Mouse (Mus musculus): ENCODE results near the gene Zbtb9.
"Not testable (repeated sequence)": the region's sequence is repeated elsewhere in the genome, so short reads cannot be mapped to it uniquely, and the experiment has no call there.

The Zbtb9 gene

DNA sequence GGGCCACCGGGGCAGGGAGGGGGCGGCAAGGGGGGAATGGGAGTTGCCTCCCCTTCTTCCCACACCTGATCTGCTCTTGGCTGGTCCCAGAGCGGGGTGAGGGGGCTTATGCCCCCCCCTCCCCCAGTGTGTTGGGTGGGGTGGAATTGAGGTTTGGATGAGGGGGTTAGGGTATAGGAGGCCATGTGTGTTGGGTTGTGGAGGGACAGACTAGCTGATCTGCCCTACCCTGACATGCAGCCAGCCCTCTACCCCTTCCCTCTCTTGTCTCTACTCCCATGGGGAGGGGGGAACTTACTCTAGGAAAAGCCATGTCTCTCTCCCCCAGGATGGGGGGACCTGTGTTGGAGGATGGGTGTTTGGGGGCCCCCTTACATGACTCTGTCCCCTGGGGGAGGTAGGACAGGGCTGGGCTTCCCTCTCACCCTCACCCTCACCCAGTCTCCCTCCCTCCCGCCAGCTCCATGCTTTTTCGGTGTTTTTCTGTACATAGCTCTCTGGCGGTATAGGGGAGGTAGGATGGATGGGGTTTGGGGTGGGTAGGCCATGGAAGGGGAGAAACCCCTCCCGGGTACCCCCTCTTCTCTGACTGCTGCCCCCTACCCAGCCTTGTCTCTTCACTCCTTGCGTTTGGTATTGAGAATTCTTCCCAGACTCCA is 1.6 kb upstream of the Zbtb9 start:
- no peak for DNase-seq (ENCODE audit: low spot score in 2 of 2)

DNA sequence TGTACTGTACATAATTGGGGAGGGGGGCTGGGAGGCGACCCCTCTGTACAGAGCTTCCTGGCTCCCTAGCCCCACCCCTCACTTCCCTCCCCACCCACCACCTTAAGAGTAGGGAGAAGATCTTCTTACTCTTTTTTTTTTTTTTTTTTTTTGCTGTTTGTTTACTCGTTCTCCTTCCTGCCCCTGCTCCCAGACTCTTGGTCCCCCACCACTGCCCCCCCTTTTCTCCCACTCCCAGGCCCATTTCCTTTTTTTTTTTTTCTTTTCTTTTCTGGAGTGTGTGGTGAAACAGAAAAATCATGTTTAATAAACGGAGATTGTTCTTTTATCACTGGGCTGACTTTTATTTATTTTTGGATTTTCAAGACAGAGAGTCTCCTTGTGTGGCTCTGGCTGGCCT is 860 bp upstream of the Zbtb9 start:
- DNase-seq (ENCODE audit: low spot score in 2 of 2), result no peak

DNA sequence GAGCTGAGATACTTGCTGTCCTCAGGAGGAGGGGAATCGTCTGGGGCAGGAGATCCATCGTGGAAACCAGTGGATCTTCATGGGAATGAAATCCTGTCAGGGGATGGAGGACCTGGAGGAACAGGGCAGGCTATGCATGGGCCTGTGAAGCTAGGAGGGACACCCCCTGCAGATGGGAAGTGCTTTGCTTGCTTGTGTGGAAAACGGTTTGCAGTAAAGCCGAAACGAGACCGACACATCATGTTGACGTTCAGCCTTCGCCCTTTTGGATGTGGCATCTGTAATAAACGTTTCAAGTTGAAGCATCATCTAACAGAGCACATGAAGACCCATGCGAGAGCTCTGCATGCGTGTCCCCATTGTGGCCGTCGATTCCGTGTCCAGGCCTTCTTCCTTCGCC is 1.6 kb downstream of the Zbtb9 start:
- DNase-seq (ENCODE audit: low spot score in 2 of 2), result no peak

DNA sequence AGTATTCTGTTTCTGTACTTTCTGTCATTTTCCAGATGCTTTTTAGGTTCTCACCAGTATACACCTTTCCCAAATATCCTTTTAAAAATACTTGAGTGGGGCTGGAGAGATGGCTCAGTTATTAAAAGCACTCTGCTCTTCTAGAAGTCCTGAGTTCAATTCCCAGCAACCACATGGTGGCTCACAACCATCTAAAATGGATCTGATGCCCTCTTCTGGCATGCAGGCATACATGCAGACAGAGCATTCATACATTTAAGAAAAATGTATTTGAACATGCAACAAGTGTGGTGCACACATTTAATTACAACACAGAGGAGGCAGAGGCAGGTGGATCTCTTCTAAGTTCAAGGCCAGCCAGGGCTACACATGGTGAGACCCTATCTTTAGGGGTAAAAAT is 2.4 kb downstream of the Zbtb9 start:
- no peak for DNase-seq (ENCODE audit: low spot score in 2 of 2)

DNA sequence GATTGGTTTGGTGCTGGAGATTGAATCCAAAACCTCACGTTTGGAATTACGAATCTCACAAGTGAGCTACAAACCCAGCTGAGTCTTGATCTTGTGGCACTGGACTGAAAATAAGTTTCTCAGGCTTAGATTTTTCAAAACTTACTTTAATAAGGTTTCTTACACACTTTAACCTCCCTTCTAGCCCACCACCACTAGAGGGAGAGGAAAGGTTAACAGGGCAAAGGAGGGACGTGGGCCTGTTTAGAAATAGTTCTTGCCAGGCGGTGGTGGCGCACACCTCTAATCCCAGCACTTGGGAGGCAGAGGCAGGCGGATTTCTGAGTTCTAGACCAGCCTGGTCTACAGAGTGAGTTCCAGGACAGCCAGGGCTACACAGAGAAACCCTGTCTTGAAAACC is 4.4 kb downstream of the Zbtb9 start:
- not testable (repeated sequence) for DNase-seq (ENCODE audit: low spot score in 2 of 2)

DNA sequence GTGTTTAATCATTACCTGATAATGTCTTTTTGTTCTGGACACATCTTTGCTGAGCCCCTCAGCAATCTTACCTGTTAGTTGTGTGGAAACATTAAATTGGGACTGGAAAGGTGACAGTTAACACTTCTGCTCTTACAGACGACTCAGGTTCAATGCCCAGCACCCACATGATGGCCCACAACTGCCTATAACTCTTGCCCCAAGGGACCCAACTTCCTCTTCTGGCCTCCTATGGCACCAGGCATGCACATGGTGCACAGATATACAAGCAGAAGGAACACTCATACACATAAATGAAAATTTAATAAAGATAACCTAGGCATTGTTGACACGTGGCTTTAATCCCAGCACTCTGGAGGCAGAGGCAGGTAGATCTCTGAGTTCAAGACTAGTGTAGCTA is 6.5 kb downstream of the Zbtb9 start:
- peak in 1 of 2 experiments; percentile 46 for DNase-seq (ENCODE audit: low spot score in 2 of 2)

DNA sequence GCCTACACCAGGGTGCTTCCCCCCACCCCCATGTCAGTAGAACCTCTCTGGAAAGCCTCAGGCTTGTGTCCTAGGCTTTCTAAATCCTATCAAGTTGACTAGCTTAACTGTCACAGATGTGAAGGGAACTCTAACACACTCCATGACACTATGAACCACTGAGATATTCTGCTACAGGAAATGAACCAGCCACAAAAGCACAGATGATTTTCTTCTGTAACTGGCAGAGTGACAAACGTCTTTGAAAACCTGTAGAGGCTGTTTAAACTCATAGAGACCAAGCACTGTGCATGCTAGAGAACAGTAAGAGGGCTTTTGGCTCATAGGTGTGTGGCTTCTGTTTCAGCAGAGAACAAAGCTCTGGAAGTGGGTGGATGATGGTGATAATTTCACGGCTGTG is 8.1 kb downstream of the Zbtb9 start:
- no peak for DNase-seq (ENCODE audit: low spot score in 2 of 2)

DNA sequence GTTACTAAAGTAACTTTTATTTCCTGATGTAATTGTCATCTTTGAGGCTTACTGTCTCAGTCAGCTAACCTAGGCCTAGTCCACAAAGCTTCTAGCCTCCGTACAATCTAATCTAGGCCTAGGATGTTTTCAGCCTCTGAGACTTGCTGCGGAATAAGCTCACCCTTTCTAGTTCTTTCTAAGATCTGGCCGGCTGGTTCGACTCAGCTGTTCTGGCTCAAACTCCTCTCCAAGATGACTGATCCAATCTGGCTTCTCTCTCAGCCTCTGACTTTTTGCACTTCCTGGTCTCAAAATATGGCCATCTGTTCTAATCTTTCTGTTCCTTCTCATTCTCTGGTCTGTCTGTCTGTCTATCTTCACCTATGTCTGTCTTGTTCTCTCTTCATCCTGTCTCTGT is 10.4 kb downstream of the Zbtb9 start:
- no peak for DNase-seq (ENCODE audit: low spot score in 2 of 2)

DNA sequence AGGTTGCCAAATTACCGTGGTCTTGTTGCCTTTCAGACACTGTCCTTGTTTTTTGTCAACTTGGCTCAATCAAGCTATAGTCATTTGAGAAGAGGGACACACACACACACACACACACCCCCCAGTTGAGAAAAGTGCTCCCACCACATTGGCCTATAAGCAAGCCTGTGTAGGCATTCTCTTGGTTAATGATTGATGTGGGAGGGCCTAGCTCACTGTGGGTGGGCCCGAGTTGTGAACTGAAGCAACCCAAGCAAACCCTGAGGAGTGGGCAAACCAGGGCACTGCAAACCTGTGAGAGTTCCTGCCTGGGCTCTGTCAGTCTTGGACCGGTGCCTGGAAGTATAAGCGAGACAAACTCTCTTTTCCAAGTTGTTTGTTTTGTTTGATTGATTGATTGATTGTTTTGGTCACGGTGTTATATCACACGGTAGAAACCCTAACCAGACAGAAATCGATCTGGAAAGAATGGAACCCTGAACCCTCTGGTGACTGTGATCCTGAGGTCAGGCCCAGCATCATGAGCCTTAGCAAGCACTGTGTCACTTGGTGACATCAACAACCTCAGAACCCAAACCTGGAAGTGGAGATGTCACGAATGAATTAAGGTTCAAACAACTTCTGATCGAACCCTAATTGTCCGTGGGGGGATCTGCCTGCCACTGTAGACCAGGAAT is 12.7 kb downstream of the Zbtb9 start:
- DNase-seq (ENCODE audit: low spot score in 2 of 2), result no peak

DNA sequence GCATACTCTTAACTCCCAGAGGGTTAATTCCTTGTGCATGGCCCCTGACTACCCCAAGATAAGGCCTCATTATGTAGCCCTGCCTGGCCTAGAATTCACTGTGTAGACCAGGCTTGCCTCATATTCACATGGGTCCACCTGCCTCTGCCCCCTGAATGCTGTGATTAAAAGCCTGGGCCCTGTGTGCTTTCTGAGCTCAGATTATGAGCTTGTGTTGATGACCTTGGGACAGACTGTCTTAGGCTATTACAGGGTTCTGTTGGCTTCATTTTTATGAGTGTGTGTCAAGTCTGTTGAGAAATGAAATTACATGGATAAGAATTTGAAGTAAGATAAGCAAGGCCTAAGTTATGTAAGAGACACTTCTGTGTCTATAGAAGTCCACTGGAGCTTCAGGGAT is 17.6 kb downstream of the Zbtb9 start:
- no peak for DNase-seq (ENCODE audit: low spot score in 2 of 2)

DNA sequence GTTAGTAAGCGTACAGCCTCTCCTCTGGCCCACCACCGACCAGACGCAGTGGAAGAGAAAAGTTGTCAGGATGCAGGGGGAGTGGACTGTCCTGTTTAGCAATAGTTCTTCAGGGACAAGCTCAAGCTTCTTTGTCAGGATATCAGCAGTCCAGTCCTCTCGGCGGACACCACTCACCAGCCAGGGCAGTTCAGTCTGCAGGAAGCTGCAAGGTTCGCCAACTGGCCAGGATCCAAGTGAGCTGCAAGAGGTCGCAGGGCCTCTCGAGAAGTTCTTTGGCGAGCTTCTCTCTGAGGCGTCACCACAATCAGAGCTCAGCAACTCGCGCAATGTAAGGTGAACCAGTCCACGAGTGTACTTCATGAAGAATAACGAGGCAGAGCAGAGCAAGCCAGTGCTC is 21.4 kb downstream of the Zbtb9 start:
- DNase-seq (ENCODE audit: low spot score in 2 of 2), result peak in 1 of 2 experiments; percentile 24

DNA sequence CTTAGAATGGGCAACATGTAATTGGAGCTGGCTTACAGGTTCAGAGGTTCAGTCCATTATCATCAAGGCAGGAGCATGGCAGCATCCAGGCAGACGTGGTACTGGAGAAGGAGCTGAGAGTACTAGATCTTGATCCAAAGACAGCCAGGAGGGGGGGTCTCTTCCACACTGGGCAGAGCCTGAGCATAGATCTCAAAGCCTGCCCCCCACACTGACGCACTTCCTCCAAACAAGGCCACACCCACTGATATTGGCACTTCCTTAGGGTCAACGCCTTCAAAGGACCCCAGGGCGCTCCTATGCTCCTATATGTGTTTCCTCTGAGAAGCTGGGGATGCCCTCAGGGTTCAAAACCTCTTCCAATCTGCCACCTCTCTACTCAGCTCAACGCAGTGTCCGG is 22.0 kb downstream of the Zbtb9 start:
- DNase-seq (ENCODE audit: low spot score in 2 of 2), result no peak

DNA sequence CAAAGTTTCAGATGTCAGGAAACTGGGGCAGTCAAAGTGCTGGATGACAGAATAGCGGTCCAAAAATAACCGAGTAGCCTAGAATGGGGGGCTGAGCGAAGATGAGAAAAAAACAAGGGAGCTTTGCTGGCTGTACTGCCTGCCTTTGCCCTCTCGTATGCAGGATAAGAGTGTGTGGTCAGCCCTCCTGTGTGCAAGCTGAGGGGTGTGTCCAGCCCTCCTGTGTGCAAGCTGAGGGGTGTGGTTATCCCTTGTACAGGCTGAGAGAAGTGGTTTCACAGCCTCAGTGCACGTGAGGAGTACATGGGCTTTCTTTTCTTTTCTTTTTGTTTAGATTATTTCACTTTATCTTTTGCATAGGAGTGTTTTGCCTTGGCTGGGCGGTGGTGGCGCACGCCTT is 22.6 kb downstream of the Zbtb9 start:
- DNase-seq (ENCODE audit: low spot score in 2 of 2), result no peak

DNA sequence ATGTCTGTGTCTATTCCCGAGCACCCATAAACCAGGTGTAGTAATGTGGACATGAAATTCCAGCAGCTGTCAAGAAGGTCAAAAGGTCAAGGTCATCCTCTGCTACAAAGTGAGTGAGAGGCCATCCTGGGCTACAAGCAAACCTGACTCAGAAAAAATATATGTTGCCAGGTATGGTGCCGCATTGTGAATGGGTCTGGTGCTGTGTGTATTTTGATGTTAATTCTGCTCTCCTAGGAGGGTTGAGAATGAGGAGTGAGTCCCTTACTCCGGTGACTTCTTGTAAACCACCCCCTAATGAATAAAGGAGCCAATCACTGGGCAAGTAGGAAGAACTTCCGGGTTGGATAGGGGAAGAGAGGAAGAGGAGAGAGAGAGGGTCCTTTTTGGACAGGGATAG is 24.7 kb downstream of the Zbtb9 start:
- DNase-seq (ENCODE audit: low spot score in 2 of 2), result no peak

DNA sequence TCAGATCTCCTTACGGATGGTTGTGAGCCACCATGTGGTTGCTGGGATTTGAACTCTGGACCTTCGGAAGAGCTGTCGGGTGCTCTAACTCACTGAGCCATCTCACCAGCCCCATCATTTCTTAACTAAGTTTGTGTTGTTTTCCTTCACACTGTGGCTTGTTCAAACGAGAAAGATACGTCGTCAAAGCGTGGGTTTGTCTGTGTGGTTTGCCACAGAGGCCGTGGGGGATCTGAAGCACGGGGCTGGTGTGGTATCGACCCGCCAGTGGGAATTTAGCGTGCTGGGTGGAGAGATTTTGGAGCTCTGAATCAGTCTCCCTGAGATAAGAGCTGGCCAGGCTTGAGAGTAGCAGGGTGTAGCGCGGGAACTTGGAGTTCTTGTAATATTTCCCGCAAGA is 25.3 kb downstream of the Zbtb9 start:
- no peak for DNase-seq (ENCODE audit: low spot score in 2 of 2)

DNA sequence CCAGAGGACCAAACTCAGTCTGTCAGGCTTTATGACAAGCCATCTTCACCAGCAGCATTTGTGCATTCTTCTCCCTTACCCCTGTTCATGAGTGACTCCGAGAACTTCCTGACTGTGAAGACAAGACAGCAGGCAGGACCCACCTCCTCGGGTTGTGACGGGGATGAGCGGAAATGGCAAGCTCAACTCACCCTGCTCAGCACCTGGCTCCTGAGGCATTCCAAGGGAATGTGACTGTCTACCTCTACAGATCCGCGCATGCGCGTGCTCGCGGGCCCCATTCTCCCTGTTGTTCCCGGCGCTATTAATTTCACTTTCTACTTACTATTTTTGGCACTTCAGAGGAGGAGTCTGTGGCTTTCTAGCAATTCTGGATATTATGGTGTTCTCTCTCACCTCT is 27.0 kb downstream of the Zbtb9 start:
- DNase-seq (ENCODE audit: low spot score in 2 of 2), result no peak

DNA sequence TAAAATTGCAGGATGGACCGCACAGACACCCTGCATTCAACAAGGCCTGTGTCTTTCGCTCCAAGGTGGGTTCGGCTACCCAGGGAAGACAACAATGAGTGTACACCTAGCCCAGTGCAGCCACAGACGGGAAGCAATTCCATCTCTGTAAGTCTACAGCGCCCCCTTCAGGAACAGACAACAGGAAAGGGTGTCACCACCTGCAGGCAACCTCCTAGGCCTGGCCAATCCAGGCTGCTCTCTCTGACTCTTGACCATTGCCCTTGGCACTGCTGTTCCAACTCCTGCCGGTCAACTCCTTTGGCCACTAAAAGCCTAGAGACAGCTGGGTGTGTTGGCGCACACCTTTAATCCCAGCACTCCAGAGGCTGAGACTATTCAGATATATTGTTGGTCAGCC is 28.2 kb downstream of the Zbtb9 start:
- DNase-seq (ENCODE audit: low spot score in 2 of 2), result peak in 1 of 2 experiments; percentile 59

DNA sequence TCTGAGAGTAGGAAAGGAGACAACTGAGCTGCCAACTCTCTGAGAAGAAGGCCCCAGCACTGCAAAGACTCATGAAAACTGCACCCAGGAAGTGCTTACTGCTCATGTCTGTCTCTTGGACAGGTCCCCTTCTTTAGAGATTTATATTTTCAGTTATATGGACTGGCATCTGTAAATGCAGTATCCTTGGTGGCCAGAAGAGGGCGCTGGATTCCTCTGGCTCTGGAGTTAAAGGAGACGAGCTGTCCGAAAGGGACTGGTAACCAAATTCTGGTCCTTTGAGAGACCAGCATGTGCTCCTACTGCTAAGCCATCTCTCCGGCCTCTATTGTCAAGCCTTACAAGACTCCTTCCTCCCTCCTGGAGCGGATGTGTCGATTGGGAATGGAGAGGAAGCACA is 28.9 kb downstream of the Zbtb9 start:
- peak in 1 of 2 experiments; percentile 46 for DNase-seq (ENCODE audit: low spot score in 2 of 2)

DNA sequence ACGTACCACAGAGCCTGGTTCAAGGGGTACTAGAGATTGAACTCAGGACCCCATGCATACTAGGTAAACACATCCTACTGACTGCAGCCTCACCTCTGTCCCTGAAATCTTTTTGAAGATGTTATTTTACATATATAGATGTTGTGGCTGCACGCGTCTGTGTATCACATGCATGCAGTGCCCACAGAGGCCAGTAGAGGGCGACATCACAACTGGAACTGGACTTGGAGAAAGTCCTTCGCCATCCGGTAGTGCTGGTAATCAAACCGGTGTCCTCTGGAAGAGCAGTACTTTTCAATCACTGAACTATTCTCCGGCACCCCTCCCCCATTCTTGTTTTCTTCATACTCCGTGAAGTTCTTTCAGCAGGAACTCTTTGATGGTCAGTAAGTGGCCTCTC is 31.5 kb downstream of the Zbtb9 start:
- peak; percentile 51 to 68 for DNase-seq (ENCODE audit: low spot score in 2 of 2)

DNA sequence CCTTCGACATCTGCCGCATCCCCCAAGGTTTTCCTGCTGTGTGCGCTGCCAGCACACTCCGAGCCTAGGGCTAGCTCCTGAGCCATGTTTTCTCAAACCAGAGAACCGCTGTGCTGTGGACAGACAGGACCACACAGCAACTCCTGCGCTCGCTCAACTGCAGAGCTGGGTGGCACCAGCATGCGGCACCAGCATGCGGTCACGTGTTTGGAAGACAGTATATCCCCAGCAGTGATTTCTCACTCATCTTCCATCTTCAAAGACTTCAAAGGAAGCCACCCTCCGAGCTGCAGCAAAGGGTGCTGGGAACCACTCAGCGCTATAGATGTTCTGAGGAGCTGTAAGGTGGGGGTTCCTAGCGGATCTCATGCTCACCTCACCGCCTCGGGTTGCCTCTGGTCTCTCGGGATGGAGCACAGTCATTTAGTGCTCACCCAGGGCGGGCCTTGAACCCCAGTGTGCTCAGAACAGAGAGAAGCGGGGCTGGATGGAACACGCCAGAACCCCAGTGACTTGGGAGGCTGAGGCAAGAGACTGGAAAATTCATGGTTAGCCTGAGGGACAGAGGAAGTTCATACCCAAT is 32.0 kb downstream of the Zbtb9 start:
- DNase-seq (ENCODE audit: low spot score in 2 of 2), result no peak

DNA sequence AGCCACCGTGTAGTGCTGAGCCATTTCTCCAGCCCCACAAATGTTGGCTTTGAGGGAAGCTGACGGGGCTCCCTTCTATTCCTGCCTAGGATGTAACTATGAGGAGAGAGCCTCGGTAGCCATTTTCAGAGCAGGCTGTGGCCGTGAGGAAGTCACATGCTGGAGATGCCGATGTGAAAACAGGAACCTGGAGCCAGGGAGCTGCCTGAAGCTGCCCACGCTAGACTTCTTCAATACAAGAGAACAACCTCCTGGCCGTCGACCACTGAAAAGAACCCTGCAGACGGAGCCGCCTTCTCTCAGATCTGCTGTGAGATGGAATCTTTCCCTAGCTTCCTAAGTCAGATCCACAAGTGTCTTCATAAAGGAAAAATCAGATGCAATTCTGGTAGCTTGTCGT is 32.7 kb downstream of the Zbtb9 start:
- DNase-seq (ENCODE audit: low spot score in 2 of 2), result no peak

DNA sequence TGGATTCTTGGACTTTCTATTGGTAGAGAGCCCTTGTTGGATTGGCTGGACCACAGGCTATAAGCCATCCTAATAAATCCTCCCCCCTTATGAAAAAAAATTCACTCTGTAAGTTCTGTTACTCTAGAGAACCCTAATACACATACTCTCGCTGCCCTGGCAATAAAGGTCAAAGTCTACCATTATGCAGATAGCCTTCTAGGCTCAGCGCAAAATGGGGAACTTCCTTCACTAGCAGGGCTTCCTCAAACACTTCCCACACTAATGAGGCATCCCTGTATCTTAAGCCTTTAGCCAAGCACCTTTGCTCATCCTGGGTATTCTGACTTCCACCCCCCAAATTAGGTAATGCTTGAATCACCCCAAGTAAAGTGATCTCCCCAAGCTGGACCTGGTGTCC is 35.3 kb downstream of the Zbtb9 start:
- DNase-seq (ENCODE audit: low spot score in 2 of 2), result no peak

DNA sequence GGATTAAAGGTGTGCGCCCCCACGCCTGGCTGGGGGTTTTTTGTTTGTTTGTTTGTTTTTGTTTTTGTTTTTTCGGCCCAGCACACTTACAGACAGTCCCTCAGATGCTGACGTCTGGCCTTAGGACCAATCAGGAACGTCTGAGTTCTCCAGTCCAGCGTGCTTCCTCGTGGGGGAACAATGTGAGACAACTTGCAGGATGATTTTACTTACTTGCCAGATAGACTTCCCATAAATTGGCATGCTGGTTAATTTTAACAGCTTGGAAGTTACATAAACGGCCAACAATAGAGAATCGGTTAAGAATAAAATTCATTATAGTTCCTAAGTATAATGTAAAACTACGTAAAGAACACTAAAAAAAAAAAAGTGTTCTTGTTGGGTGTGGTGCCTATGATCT is 38.2 kb downstream of the Zbtb9 start:
- no peak for DNase-seq (ENCODE audit: low spot score in 2 of 2)

All from spleen, postnatal 14 days (tissue).